Mouse (Mus musculus): ENCODE results near the gene Tpst2. TPM values are rescaled to one million over a fixed set of nuclear protein-coding genes. Genes with fewer than 3 reads are reported as not detected.

Tpst2 gene
- polyA plus RNA-seq, 1 experiment from 2014 or later = 63.8 TPM

- peaks cover 10% of the 10 kb centered on the region; the same call in 1 of the 2 replicates for H3K4me1 ChIP-seq (replicated peaks; ENCODE audit: insufficient read depth, low read length)
- H3K36me3 ChIP-seq (ENCODE audit: insufficient read depth, low read length) = peaks cover 26% of the 10 kb centered on the region
- peak overlapping the region; percentile 37; the same call in 1 of the 2 replicates for H3K27ac ChIP-seq
- no peaks in the 10 kb centered on the region for H3K9me3 ChIP-seq (replicated peaks; ENCODE audit: low read length)
- peak overlapping the region; percentile 99 for H3K4me3 ChIP-seq (replicated peaks; ENCODE audit: low read depth, low read length)
- TF ChIP-seq CTCF (IDR thresholded peaks at IDR 0.05; ENCODE audit: low read depth) = no peak
- 2% methylated on average over 32 of the region's 33 CpGs for WGBS
- DNase-seq (ENCODE audit: low spot score) (no peak), ATAC-seq (replicated peaks; ENCODE audit: low FRiP score, low read depth) (peak; percentile 2; the same call in 1 of the 2 replicates)
- H3K9ac ChIP-seq (ENCODE audit: low read depth, low read length) = peak overlapping the region; percentile 80
- H3K27me3 ChIP-seq (ENCODE audit: insufficient read depth, low read length) = no peaks in the 10 kb centered on the region
- H3K4me2 ChIP-seq (ENCODE audit: low read length) = peak overlapping the region; percentile 79
Measured at GRCm38 (mm10) chr5:112326446-112327009, 50.0 kb downstream of the Tpst2 start.

GRCm38 (mm10) chr5:112327854-112328253 is 51.4 kb downstream of the Tpst2 start:
- WGBS = 90% methylated on average over 15 of the region's 15 CpGs
- H3K36me3 ChIP-seq (ENCODE audit: insufficient read depth, low read length) = peaks cover 38% of the 10 kb centered on the region
- no peak overlapping the region for H3K27ac ChIP-seq

GRCm38 (mm10) chr5:112329805-112330564 is 53.5 kb downstream of the Tpst2 start:
- no peak for ATAC-seq (replicated peaks; ENCODE audit: low FRiP score, low read depth)
- no peak overlapping the region for H3K4me2 ChIP-seq (ENCODE audit: low read length)
- 93% methylated on average over 14 of the region's 14 CpGs for whole genome bisulfite sequencing

More at GRCm38 (mm10) chr5:112327854-112328253, 51.4 kb downstream of the Tpst2 start:
- no peaks in the 10 kb centered on the region for H3K27me3 ChIP-seq (ENCODE audit: insufficient read depth, low read length)
- ATAC-seq (replicated peaks; ENCODE audit: low FRiP score, low read depth) (no peak), DNase-seq (ENCODE audit: low spot score) (no peak)
- no peak overlapping the region for H3K4me2 ChIP-seq (ENCODE audit: low read length)
- TF ChIP-seq CTCF (IDR thresholded peaks at IDR 0.05; ENCODE audit: low read depth) = no peak
- H3K4me3 ChIP-seq (replicated peaks; ENCODE audit: low read depth, low read length) = no peak overlapping the region
- no peaks in the 10 kb centered on the region for H3K9me3 ChIP-seq (replicated peaks; ENCODE audit: low read length)
- peaks cover 10% of the 10 kb centered on the region; the same call in 1 of the 2 replicates for H3K4me1 ChIP-seq (replicated peaks; ENCODE audit: insufficient read depth, low read length)
- no peak overlapping the region for H3K9ac ChIP-seq (ENCODE audit: low read depth, low read length)

GRCm38 (mm10) chr5:112335473-112335872 is 59.0 kb downstream of the Tpst2 start:
- no peak; the same call in 1 of the 2 replicates for ATAC-seq (replicated peaks; ENCODE audit: low FRiP score, low read depth)
- Histone ChIP-seq H3K4me2 (ENCODE audit: low read length) (no peak overlapping the region), H3K27me3 (ENCODE audit: insufficient read depth, low read length) (no peaks in the 10 kb centered on the region), H3K4me1 (replicated peaks; ENCODE audit: insufficient read depth, low read length) (no peaks in the 10 kb centered on the region), H3K27ac (no peak overlapping the region), H3K36me3 (ENCODE audit: insufficient read depth, low read length) (peaks cover 81% of the 10 kb centered on the region), H3K9ac (ENCODE audit: low read depth, low read length) (no peak overlapping the region), H3K9me3 (replicated peaks; ENCODE audit: low read length) (no peaks in the 10 kb centered on the region), H3K4me3 (replicated peaks; ENCODE audit: low read depth, low read length) (no peak overlapping the region)
- TF ChIP-seq CTCF (IDR thresholded peaks at IDR 0.05; ENCODE audit: low read depth) = peak; percentile 82
- WGBS = 20% methylated on average over 2 of the region's 2 CpGs
- DNase-seq (ENCODE audit: low spot score) = peak; percentile 57

More at GRCm38 (mm10) chr5:112329805-112330564, 53.5 kb downstream of the Tpst2 start:
- Histone ChIP-seq H3K27ac (no peak overlapping the region), H3K4me1 (replicated peaks; ENCODE audit: insufficient read depth, low read length) (peaks cover 6% of the 10 kb centered on the region; the same call in 1 of the 2 replicates), H3K4me3 (replicated peaks; ENCODE audit: low read depth, low read length) (no peak overlapping the region), H3K9me3 (replicated peaks; ENCODE audit: low read length) (no peaks in the 10 kb centered on the region), H3K9ac (ENCODE audit: low read depth, low read length) (no peak overlapping the region), H3K36me3 (ENCODE audit: insufficient read depth, low read length) (peaks cover 60% of the 10 kb centered on the region), H3K27me3 (ENCODE audit: insufficient read depth, low read length) (no peaks in the 10 kb centered on the region)
- no peak for DNase-seq (ENCODE audit: low spot score)
- TF ChIP-seq CTCF (IDR thresholded peaks at IDR 0.05; ENCODE audit: low read depth) = no peak

- no peak overlapping the region for H3K4me2 ChIP-seq (ENCODE audit: low read length)
- TF ChIP-seq CTCF (IDR thresholded peaks at IDR 0.05; ENCODE audit: low read depth) = no peak
- no peak overlapping the region for H3K4me3 ChIP-seq (replicated peaks; ENCODE audit: low read depth, low read length)
- H3K9ac ChIP-seq (ENCODE audit: low read depth, low read length) = no peak overlapping the region
- peaks cover 66% of the 10 kb centered on the region for H3K36me3 ChIP-seq (ENCODE audit: insufficient read depth, low read length)
- WGBS = 93% methylated on average over 22 of the region's 22 CpGs
- no peaks in the 10 kb centered on the region for H3K9me3 ChIP-seq (replicated peaks; ENCODE audit: low read length)
- H3K27me3 ChIP-seq (ENCODE audit: insufficient read depth, low read length) = no peaks in the 10 kb centered on the region
- H3K4me1 ChIP-seq (replicated peaks; ENCODE audit: insufficient read depth, low read length) = peaks cover 2% of the 10 kb centered on the region; the same call in 1 of the 2 replicates
- DNase-seq (ENCODE audit: low spot score) (no peak), ATAC-seq (replicated peaks; ENCODE audit: low FRiP score, low read depth) (no peak)
- no peak overlapping the region for H3K27ac ChIP-seq
Measured at GRCm38 (mm10) chr5:112337004-112337403, 60.5 kb downstream of the Tpst2 start.

GRCm38 (mm10) chr5:112339215-112339614 is 62.7 kb downstream of the Tpst2 start:
- Histone ChIP-seq H3K27me3 (ENCODE audit: insufficient read depth, low read length) (no peaks in the 10 kb centered on the region), H3K4me3 (replicated peaks; ENCODE audit: low read depth, low read length) (no peak overlapping the region), H3K4me2 (ENCODE audit: low read length) (no peak overlapping the region), H3K9me3 (replicated peaks; ENCODE audit: low read length) (no peaks in the 10 kb centered on the region), H3K4me1 (replicated peaks; ENCODE audit: insufficient read depth, low read length) (peaks cover 8% of the 10 kb centered on the region; the same call in 1 of the 2 replicates), H3K9ac (ENCODE audit: low read depth, low read length) (no peak overlapping the region), H3K36me3 (ENCODE audit: insufficient read depth, low read length) (peaks cover 45% of the 10 kb centered on the region), H3K27ac (no peak overlapping the region)
- TF ChIP-seq CTCF (IDR thresholded peaks at IDR 0.05; ENCODE audit: low read depth) = peak; percentile 20; the same call in 1 of the 2 replicates
- ATAC-seq (replicated peaks; ENCODE audit: low FRiP score, low read depth) (no peak), DNase-seq (ENCODE audit: low spot score) (no peak)
- 61% methylated on average over 7 of the region's 7 CpGs for WGBS
